Mouse (Mus musculus) heart, embryonic 11.5 days (tissue): ENCODE measurements around the gene Cfap52. TPM values are rescaled to one million over a fixed set of nuclear protein-coding genes. Genes with fewer than 3 reads are reported as not detected.

ENCODE experiments used
- ATAC-seq: fragments of 200-750 bp; cut with Nextera tagmentation; replicated peaks from 2 replicates; pipeline ENCODE4 v1.8.0; 2017; ENCODE audit warnings: moderate library complexity; ENCODE audit not compliant: insufficient number of reproducible peaks, low FRiP score, low TSS enrichment
- H3K27ac ChIP-seq: fragments of 300-500 bp; sonication (generic); 2 replicates; pipeline ENCODE4 v1.5.1; 2014; ENCODE audit warnings: mild to moderate bottlenecking, low read depth, low read length
- H3K27me3 ChIP-seq: fragments of 300-500 bp; sonication (generic); 2 replicates; pipeline ENCODE4 v1.6.1; 2014; ENCODE audit warnings: mild to moderate bottlenecking, low read length, mixed read lengths; ENCODE audit not compliant: control insufficient read depth, insufficient read depth
- H3K36me3 ChIP-seq: fragments of 300-500 bp; sonication (generic); 2 replicates; pipeline ENCODE4 v1.6.1; 2014; ENCODE audit warnings: mild to moderate bottlenecking, low read length, moderate library complexity, mixed read lengths; ENCODE audit not compliant: control insufficient read depth, insufficient read depth
- H3K4me1 ChIP-seq: fragments of 300-500 bp; sonication (generic); 2 replicates; pipeline ENCODE4 v1.6.1; 2014; ENCODE audit warnings: low read length; ENCODE audit not compliant: control insufficient read depth, insufficient read depth
- H3K4me2 ChIP-seq: fragments of 300-500 bp; sonication (generic); 2 replicates; pipeline ENCODE4 v1.6.1; 2014; ENCODE audit warnings: mild to moderate bottlenecking, moderate library complexity
- H3K4me3 ChIP-seq: fragments of 300-500 bp; sonication (generic); 2 replicates; pipeline ENCODE4 v1.5.1; 2014; ENCODE audit warnings: low read depth, low read length
- H3K9ac ChIP-seq: fragments of 300-500 bp; sonication (generic); 2 replicates; pipeline ENCODE4 v1.6.1; 2014; ENCODE audit warnings: mild to moderate bottlenecking, low read depth, low read length, moderate library complexity
- H3K9me3 ChIP-seq: fragments of 300-500 bp; sonication (generic); replicated peaks from 2 replicates; pipeline ENCODE4 v1.6.1; 2016; ENCODE audit warnings: low read length; ENCODE audit not compliant: control insufficient read depth
- WGBS: fragments of 180-500 bp; shearing (Covaris S2); extraction: QIAGEN DNeasy Blood & Tissue Kit; methylation state at CpG from one replicate; pipeline ENCODE4 v1.1.7; 2014; ENCODE audit not compliant: insufficient replicate concordance; 5-methylcytosine and 5-hydroxymethylcytosine counted together
- polyA plus RNA-seq: library from polyadenylated mRNA; unstranded; fragments of >200 nt; fragmentation: Nextera tagmentation; extraction: Ambion mirVana; gene quantifications from 2 replicates; pipeline ENCODE4 v1.2.1, GENCODE M21; 2014

Gene Cfap52
- polyA plus RNA-seq, 1 experiment from 2014 or later, result 0.57 TPM

- WGBS, result 83% methylated on average over 6 of the region's 6 CpGs
Observed at GRCm38 (mm10) chr11:67954413-67954812, 11.0 kb downstream of the Cfap52 start.

GRCm38 (mm10) chr11:67953604-67954003 is 11.8 kb downstream of the Cfap52 start:
- Histone ChIP-seq H3K4me1 (no peaks in the 10 kb centered on the region), H3K27ac (no peak overlapping the region), H3K27me3 (no peaks in the 10 kb centered on the region), H3K9ac (no peak overlapping the region), H3K4me2 (no peak overlapping the region), H3K36me3 (no peaks in the 10 kb centered on the region), H3K9me3 (no peaks in the 10 kb centered on the region), H3K4me3 (no peak overlapping the region)
- ATAC-seq, result no peak
- WGBS, result 71% methylated on average over 5 of the region's 5 CpGs

More at GRCm38 (mm10) chr11:67954413-67954812, 11.0 kb downstream of the Cfap52 start:
- Histone ChIP-seq H3K9ac (no peak overlapping the region), H3K27ac (no peak overlapping the region), H3K4me3 (no peak overlapping the region), H3K4me2 (no peak overlapping the region), H3K27me3 (no peaks in the 10 kb centered on the region), H3K4me1 (no peaks in the 10 kb centered on the region), H3K36me3 (no peaks in the 10 kb centered on the region), H3K9me3 (no peaks in the 10 kb centered on the region)
- ATAC-seq, result no peak

GRCm38 (mm10) chr11:67949475-67949874 is 16.0 kb downstream of the Cfap52 start:
- WGBS, result 82% methylated on average over 9 of the region's 9 CpGs
- no peak overlapping the region for H3K4me2 ChIP-seq
- H3K27me3 ChIP-seq, result no peaks in the 10 kb centered on the region
- no peak overlapping the region for H3K4me3 ChIP-seq
- H3K9me3 ChIP-seq, result no peaks in the 10 kb centered on the region
- no peak for ATAC-seq
- H3K27ac ChIP-seq, result no peak overlapping the region
- H3K4me1 ChIP-seq, result 0 out of 2 replicates have a peak, but pooled peaks cover 3% of the 10 kb centered on the region
- H3K36me3 ChIP-seq, result no peaks in the 10 kb centered on the region
- no peak overlapping the region for H3K9ac ChIP-seq

GRCm38 (mm10) chr11:67948229-67948628 is 17.2 kb downstream of the Cfap52 start:
- Histone ChIP-seq H3K27me3 (no peaks in the 10 kb centered on the region), H3K4me2 (no peak overlapping the region), H3K4me1 (0 out of 2 replicates have a peak, but pooled peaks cover 3% of the 10 kb centered on the region), H3K36me3 (no peaks in the 10 kb centered on the region), H3K9ac (no peak overlapping the region), H3K9me3 (no peaks in the 10 kb centered on the region), H3K4me3 (no peak overlapping the region), H3K27ac (no peak overlapping the region)
- no peak for ATAC-seq
- 42% methylated on average over 3 of the region's 3 CpGs for WGBS

- WGBS, result 86% methylated on average over 3 of the region's 3 CpGs
- no peaks in the 10 kb centered on the region for H3K9me3 ChIP-seq
- H3K27me3 ChIP-seq, result no peaks in the 10 kb centered on the region
- H3K4me2 ChIP-seq, result no peak overlapping the region
- no peaks in the 10 kb centered on the region for H3K4me1 ChIP-seq
- no peaks in the 10 kb centered on the region for H3K36me3 ChIP-seq
- no peak for ATAC-seq
- no peak overlapping the region for H3K27ac ChIP-seq
- H3K9ac ChIP-seq, result no peak overlapping the region
- no peak overlapping the region for H3K4me3 ChIP-seq
Observed at GRCm38 (mm10) chr11:67932156-67932555, 33.3 kb downstream of the Cfap52 start.

GRCm38 (mm10) chr11:67926348-67927055 is 38.9 kb downstream of the Cfap52 start:
- Histone ChIP-seq H3K9ac (no peak overlapping the region), H3K9me3 (no peaks in the 10 kb centered on the region), H3K27me3 (peaks cover 5% of the 10 kb centered on the region; the same call in 1 of the 2 replicates), H3K4me2 (peak overlapping the region; percentile 7; the same call in 1 of the 2 replicates), H3K4me1 (no peaks in the 10 kb centered on the region), H3K4me3 (no peak overlapping the region), H3K36me3 (no peaks in the 10 kb centered on the region), H3K27ac (no peak overlapping the region)
- WGBS, result 16% methylated on average over 10 of the region's 15 CpGs
- no peak for ATAC-seq

- no peaks in the 10 kb centered on the region for H3K9me3 ChIP-seq
- no peak overlapping the region for H3K4me2 ChIP-seq
- H3K27me3 ChIP-seq, result peaks cover 17% of the 10 kb centered on the region
- no peak overlapping the region for H3K27ac ChIP-seq
- H3K4me1 ChIP-seq, result no peaks in the 10 kb centered on the region
- no peaks in the 10 kb centered on the region for H3K36me3 ChIP-seq
- WGBS, result 83% methylated on average over 13 of the region's 13 CpGs
- H3K9ac ChIP-seq, result no peak overlapping the region
- ATAC-seq, result no peak
- H3K4me3 ChIP-seq, result no peak overlapping the region
Observed at GRCm38 (mm10) chr11:67925000-67925399, 40.5 kb downstream of the Cfap52 start.

GRCm38 (mm10) chr11:67923720-67924119 is 41.7 kb downstream of the Cfap52 start:
- ATAC-seq, result no peak
- H3K4me3 ChIP-seq, result no peak overlapping the region
- no peaks in the 10 kb centered on the region for H3K9me3 ChIP-seq
- H3K27me3 ChIP-seq, result peaks cover 22% of the 10 kb centered on the region
- no peak overlapping the region for H3K4me2 ChIP-seq
- no peaks in the 10 kb centered on the region for H3K4me1 ChIP-seq
- no peak overlapping the region for H3K9ac ChIP-seq
- WGBS, result 87% methylated on average over 5 of the region's 5 CpGs
- H3K27ac ChIP-seq, result no peak overlapping the region
- no peaks in the 10 kb centered on the region for H3K36me3 ChIP-seq

- Histone ChIP-seq H3K4me1 (no peaks in the 10 kb centered on the region), H3K36me3 (no peaks in the 10 kb centered on the region), H3K27me3 (peaks cover 22% of the 10 kb centered on the region), H3K9ac (peak overlapping the region; percentile 64; the same call in 1 of the 2 replicates), H3K9me3 (no peaks in the 10 kb centered on the region), H3K4me2 (peak overlapping the region; percentile 100), H3K27ac (no peak overlapping the region), H3K4me3 (peak overlapping the region; percentile 81)
- ATAC-seq, result no peak; the same call in 1 of the 2 replicates
- under 1% methylated on average over 12 of the region's 12 CpGs for WGBS
Observed at GRCm38 (mm10) chr11:67922755-67923125, 42.7 kb downstream of the Cfap52 start.
